Mouse (Mus musculus) heart, adult 9 months (tissue): ENCODE results near the gene Akap13.
A peak's percentile ranks its signal among the peaks of the same experiment; 100 is the strongest.

Source experiments
- DNase-seq, 2 experiments: peaks; one replicate each; pipeline ENCODE4 v3.0.0; 2022; ENCODE audit warnings: low spot score in 2 of 2

The Akap13 gene

DNA sequence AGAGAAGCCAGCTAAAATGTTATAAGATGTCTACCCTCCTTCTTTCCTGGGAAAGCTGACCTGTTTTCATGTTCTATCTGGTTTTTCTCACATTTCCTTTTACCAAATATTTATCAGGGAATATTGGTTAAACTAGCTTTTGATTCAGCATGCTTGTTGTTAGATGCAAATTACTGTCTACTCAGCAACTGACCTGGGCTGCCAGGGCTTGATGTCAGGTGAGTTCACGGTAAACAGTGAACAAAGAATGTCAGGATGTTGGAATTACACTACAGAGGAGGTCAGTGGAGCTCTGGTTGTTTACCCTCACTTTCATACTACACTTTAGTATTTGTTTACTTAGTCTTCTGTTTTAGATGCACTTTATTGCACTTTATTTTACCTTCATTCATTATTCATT, 5.0 kb downstream of the Akap13 start:
- DNase-seq = no peak

DNA sequence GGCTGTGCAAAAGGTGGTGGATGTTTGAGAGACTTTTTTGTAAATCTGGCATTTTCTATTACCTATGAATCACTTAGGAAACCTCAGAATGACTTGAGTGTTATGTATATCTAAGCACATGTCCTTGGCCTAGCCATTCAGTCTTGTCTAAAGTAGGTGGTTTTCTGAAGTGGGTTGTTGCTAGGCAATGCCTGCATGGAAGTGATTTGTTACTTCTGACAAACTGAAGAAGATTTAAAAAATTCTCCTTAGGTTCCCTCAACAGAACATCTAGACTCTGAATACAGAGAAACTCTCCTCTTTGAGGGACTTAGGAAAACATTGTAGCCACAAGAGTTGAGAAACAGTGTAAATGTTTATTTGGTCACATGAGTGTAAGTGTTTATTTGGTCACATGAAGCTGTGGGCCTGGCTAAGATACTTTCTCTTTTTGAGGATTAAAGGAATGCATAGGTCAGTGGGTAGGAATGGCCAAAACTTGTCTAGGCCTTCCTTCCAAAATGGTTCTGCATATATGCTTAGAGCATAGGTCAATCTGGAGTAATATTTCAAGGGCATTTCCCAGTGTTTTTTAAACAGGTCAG, 8.3 kb downstream of the Akap13 start:
- no peak for DNase-seq

DNA sequence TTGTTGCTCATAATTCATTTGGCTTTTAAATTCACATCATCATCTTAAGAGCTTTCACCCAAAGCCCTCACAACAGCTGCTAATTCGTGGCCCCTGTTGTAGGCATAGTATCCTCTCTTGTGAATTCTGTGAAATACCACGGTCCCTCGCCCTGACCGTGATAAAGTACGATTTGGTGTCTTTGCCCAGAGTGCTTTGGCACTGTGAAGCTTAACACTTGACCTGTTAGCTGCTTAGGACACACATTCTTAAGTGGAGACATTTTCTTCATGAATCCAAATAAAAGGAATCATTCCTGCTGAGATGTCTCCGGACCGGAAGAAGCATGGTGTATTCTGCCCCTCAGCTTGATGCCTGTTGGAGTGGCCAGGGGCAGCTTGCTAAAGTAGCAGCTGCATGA, 12.5 kb downstream of the Akap13 start:
- DNase-seq = no peak

DNA sequence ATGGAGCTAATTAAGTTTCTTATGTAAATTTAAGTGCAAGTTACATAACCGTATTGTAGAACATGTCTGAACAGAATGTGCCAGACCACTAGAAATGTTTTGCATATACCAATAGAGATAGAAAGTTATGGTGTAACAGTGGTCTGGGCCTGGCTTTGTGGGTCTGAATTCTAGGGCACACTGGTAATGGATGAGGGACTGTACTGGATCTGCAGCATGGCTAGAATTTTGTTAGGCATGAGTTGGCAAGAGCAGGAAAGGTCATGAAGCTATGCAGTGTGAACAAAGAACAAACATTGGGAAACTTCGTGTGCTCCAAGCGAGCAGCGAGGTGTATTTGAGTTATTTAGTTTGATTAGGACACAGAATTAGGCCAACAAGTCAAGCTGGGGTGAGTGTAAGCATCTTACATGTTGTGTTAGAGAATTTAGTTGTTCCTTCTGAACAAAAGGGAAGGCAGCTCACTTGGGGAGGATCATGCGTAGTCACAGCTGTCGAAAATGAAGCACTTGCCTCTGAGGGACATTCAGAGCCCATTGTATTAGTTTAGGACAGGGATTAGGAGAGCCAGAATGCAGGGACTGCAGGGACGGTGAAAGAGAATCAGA, 15.1 kb downstream of the Akap13 start:
- DNase-seq = no peak

DNA sequence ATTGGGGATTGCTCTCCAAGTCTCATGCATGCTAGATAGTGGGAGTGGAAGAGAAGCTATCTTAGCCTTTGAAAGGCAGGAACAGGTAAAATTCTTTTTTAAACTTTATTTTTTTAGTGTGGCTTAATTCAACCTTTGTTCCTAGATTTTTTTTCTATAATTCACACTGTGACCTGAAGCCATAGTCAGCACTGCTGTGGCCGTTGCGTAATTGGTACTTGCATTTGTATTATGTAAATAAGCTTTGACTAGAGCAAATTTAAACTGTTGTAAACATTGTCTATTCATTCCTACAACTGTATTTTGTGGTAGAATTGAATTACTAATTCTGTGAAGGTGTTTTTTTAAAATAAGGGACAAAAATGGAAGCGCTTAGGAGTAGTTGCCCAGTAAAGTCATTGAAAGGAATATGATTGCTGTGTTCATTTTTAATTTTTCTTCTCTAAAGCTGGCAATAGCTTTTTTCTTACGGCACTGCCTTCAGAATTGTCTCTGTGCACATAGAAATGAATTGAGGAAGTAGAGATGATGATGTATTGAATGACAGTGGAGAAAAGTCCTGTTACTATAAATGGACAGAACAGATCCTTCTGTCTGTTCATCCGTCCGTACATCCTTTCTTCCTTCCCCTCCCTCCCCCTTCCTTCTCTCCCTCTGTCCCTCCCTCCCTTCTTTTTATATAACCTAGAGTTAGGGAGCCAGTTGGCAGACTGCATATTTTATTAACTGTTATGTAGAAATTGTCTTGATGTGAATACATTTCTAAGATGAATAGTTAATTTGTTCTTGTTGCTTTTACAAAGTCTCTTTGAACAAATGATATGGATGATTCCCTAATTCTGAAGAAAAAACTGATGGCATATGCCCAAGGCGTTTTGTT, 17.2 kb downstream of the Akap13 start:
- DNase-seq = no peak

DNA sequence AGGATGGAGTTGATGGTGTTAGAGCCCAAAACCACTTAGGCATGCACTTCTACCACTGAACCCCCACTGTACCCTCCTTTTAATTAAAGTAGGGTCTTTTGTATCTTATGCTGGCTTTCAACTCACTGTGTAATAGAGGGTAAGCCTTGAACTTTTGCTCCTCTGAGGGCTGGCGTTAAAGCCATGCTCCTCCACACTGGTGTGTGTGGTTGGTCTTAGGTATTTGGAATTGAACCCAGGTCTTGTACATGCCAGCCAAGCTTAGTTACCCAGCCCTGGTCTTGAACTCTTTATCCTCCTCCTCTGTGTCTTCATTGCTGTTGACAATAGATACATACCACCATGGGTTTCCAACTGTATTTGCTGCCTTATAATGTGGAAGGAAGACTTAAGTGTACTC, 18.0 kb downstream of the Akap13 start:
- no peak for DNase-seq

DNA sequence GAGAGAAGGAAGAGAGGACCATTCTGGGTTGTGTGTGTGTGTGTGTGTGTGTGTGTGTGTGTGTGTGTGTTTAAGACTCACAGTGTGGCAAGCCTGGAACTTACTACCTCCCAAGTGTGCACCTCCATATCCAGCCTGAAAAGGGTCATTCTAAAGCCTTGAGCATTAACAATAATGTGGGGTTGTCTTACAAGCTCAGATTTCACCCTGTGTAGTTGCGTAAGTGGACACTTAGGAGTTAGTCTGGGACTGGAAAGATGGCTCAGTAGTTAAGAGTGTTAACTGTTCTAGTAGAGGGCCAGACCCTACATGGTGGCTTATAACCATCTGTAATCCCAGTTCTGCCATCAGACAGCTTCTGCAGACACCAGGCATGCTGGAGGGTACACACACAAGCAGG, 18.7 kb downstream of the Akap13 start:
- no peak for DNase-seq

DNA sequence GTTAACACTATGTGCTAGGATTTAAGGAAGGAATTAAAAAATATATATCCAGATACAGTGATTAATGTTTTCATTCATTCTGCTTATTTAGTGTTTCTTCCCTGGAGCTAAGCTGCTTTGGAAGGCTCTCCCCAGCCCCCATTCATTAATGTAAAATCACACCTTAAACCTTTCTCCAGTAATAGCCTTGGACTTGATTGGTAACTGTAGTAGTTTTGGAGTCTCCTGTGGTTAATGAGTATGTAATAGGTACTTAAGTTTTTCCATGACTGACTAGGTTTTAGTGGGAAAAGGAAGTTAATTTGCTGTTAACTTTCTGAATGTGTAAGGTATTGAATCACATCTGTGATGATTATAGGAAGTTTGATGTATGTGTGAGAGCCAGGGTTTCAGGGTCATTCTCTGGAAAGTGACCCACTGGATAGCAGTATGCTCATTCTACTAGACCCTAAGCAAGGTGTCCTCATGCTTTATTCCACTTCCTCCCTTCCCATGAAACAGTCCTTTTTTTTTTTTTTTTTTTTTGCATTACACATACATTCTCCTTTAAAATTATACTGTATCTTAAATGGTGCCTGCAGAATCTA, 19.3 kb downstream of the Akap13 start:
- no peak for DNase-seq

DNA sequence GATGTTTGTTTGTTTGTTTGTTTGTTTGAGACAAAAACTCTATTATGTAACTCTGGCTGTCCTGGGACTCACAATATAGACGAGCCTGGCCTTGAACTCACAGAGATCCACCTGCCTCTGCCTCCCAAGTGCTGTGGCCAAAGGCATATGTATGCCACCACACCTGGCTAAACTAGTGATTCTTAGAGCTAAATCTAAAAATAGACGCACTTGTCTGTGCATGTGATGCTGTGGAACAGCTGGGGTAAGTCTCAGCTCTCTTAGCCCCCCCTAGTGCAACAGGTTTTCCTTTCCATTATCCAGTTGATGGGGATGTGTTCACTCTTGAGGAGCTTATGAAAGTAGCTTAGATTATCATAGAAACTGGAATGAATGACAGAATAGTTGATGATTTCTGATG, 22.7 kb downstream of the Akap13 start:
- no peak for DNase-seq

DNA sequence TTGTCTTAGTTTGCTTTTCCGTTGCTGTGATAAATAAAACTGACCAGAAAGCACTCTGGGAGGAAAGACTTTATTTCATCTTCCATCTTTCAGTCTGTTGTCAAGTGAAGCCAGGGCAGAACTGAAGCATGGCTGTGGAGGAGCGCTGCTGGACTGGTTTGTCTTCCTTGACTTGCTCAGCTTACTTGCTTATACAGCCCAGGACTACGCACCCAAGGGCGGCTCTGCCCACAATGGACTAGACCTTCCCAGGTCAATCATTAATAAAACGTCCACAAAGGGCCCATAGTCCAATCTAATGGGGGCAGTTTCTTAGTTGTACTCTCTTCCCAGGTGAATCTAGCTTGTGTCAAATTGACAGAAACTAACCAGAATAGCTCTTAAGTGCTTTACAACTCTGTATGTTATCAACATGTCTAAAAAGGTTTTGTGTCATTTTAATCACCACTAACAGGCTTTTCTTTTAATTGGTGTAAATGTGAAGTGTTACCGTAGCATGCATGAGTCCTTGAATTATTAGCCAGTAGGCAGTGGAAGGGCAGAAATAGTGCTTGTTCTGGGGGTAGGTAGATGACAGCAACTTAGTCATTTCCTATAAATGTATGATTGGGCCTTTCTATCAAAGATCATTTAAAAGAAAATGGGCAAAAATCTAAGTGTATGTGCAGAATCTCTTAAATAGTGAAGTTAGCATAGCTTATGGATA, 25.5 kb downstream of the Akap13 start:
- DNase-seq = no peak

DNA sequence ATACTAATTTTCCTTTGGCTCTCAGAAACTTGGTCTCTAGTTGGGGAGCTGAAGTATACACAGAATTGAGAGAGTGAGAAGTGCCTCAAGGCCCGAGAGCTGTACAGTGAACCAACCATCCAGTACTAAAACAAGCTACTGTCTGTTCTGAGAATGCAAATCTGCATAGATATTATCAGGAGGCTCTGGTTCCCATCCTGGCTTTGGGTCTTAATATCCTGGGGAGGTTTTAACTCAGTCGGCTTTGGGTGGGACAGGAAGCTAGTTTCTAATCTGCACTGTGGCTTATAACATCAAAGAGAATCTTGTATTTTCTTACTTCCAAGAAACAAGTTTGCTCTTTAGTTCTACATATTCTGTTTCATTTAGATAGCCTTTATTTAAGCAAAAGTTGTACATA, 30.7 kb downstream of the Akap13 start:
- DNase-seq = no peak

DNA sequence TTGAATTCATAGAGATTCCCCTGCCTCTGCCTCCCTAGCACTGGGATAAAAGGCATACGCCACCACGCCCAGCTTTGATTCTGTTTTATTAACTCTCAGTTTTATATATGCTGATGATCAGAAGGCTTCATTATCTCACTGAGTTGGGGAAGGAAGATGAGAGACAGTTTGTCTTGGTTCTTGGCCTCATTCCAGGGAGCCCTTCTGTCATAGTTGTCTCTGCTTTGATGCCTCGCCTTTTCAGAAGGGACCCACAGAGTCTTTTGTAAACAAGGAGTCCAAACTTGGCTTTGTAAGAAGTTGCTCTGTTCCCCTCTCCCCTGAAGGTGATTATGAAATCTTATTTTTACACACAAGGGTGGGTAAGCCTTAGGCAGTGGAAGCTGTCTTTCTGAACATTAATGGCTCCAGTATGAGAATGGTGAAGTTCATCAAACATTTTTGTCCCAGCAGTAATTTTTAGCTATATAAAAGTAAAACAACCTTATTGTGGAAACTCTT, 40.7 kb downstream of the Akap13 start:
- DNase-seq = no peak

DNA sequence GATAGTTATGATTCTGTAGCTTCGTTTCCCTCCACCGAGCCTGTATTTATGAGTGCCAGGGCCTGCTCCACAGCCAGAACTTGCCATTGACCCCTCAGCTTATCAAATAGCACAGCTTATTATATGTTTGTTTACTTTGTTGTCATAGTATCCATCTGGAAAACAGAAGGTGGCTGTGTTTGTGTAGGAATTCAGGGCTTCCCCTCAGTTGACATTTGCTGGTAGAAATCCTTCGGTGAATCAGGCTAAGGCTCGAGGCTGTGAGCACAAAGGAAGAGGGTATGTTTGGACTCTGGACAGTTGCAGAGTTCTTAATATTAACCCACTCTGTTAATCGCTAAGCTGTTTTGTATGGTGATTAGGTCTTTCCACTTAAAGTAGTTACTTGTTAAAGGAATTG, 43.3 kb downstream of the Akap13 start:
- peak; percentile 24 to 46 for DNase-seq

DNA sequence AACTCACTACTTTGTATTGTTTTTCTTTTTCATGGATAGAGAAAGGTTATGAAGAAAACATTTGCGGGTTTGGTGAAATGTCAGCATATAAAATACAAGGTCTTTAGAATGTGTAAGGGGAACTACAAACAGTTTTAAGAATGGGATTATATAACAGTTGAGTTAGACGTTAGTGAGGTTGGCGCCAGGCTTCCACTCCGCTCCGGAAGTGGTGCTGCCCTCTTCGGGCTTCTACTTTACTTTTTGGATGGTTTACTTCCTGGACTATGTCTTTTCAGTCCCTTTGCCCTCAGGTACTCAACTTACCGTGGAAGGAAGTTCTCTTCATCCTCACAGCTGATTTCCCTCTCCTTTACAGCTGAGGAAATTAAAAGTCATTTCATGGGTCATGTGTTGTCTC, 43.9 kb downstream of the Akap13 start:
- DNase-seq = no peak

DNA sequence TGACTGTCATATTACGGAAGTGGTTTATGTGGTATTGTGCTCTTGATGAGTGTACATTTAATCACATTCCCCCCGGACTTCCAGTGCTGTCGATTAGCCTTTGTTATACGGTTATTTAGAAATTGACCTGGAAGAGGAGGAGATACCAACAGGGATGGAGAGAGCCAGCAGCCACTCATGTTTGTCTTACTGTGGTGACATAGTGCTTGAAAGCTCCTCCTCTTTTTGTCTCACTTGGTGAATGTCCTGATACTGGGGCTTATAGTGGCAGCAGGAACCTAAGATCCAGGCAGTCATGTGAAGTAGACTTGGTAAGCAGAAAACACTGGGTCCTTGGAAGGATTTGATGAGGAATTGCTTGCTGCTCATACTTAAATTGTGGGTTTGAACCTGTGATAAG, 44.8 kb downstream of the Akap13 start:
- DNase-seq = no peak

DNA sequence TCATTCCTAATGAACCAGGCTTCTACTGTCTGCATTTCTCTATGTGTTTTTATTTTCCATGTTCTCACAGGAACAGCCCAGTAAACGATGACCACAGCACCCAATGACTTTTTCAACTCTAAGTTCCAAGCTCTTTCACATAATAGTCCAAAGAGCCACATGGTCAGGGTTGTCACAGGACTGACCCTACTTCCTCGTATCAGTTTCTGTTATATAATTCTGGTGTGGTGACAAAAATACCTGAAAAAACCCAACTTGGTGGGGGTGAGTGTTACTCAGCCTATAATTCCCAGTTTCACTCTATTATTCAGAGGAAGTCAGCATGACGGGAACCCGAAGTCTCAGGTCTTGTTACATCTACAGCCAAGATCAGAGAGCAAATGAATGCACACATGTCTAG, 45.5 kb downstream of the Akap13 start:
- no peak for DNase-seq

DNA sequence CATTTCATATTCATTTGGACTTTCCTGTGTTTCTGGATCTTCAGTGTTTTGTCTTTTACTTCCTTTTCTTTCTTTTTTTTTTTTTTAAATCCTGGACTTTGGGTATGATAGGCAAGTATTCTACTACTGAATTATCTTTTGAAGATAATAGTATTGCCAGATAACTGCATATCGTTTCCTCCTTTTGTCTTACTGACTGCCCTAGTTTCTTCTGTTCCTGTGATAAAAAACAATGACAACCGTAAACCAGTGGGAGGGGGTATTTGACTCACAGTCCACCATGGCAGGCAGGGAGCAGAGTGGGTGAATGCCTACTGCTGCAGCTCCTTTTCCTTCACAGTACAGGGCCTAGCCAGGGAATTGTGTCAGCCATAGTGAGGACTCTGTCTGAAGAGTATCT, 49.2 kb downstream of the Akap13 start:
- no peak for DNase-seq

DNA sequence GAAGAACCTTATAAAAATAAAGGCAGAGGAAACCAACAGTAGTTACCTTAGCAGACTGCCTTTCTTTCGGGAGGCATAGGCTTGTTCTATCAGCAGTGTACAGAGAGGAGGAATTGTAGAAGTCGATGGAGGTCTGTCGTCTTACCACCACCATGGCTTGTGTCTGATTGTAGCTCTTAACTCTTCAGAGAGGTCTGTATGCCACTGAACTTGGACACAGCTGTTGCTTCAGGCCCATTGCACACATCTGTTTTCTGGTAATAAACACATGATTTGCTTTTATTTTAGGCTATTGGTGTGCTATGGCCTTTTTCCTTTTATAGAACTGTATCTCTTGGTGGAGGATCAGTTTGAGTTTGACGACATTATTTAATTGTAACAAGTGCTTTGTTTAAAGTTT, 51.3 kb downstream of the Akap13 start:
- DNase-seq = no peak

DNA sequence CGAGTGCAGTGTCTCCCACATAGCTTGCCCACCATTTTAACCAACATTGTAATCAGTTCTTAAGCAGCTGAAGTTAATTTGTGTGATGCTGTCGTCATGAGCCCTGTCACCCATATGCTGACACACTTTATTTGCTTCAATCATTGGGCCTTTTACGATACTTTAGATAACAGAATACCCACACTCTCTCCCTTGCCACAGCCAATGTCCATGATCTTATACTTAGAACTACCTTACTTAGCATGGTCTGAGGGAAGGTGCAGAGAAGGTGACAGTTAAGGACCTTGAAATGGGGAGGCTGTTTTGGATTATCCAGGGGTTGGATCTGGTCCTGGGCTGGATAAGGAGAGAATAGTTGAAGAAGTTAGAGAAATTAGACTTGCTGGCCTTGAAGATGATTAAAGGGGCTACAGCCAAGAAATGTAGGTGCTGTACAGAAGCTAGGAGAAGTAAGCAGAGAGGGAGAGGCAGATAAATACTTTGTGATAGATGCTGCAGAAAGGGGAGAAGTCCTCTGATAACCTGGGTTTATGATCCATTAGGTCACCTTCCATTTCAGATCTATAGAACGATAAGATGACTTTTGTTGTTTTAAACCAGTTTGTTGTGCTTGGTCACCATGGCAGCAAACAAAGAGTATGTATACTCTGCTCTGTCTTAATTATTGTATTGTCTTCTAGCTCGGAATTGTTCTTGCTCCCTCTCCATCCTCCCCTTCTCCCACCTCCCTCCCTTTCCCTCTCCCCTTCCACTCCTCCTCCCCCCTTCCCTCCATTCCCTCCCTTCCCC, 53.9 kb downstream of the Akap13 start:
- DNase-seq = no peak

DNA sequence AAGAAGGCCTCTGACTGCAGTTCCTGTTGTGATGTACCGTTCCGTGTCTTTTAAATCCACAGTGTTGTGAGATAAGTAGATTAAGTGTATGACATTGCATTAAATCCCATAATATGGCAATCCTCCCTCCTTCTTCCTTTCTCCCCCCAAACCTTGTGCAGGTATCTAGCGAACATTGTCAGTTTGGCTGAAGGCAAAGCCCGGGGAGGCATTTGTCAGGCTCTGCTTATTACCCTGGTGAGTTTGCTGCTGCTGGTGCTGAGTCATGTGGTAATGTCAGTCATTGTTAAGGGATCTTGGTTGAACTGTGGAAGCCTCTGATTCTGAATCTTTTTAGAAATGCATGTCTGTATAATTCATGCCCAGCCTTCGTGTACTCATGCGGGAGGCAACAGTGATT, 60.1 kb downstream of the Akap13 start:
- DNase-seq = no peak
